Mouse (Mus musculus): ENCODE measurements around the gene 9330182O14Rik.

The 9330182O14Rik gene

DNA sequence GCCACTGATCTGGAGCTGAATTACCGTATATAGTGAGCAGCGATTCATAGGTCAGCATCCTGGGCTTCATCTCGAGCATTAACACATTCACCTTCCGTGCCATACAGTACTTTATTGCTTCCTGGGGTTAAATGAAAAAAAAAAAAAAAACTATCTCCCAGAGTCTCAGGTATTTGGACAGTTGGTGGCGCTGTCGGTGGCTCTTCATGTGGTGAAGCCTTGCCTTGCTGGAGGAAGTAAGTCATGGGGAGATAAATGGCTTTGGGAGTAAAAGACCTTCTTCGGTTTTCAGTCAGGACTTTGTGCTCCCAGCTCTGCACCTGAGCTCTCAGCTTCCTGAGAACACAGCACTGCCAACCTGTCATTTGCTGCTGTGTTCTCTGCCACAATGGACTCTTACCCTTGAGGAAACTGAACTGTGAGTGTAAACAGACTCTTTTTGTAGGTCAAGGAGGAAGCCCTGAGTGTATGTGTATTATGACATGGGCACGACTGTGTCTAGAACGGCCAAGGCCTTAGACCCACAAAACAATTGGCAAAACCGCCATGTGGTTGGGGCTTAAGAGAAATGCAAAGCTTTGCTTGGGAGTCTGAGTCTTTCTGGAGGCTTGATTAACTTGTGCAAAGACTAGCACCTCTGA lies at the start of gene 9330182O14Rik:
Gene 9330182O14Rik, plus strand, starts transcription at position 214 of the 641 bp plus-strand sequence.
- DNase-seq, result peak; percentile 32

DNA sequence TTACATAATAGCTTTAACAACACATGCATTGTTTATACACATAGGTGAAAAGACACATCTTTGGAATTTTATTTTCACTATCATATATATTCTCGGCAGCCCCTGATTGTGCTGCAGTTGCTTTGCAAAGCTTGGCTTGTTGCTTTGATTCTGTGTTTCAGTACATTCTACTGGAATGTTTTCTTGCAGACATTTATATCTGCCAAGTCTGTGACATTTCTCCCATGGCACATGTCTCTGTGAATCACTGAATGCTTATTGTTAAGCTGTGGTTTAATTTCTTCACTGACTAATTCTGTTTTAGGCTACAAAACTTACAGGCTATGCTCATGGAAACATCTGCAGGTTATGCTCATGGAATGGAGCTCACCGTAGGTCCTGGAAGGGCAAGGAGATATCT lies 30.9 kb upstream of the 9330182O14Rik start:
- DNase-seq, result no peak

DNA sequence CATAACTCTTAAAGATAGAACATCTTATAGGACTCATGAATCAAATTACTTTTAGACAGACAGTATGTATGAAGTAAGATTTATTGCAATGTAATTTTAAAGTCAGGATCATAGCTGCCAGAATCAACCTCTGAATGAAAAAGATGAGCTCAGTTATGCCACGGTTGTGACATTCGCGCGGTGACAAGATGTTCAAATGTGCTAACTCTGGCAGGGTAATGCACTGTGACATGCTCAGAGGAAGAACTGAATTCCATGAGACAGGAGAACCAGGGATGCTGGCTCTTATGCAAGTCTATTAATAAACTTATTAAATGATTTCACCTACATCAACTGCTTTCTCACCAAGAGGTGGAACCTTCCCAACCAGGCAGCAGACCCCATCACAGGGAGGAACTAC lies 28.5 kb upstream of the 9330182O14Rik start:
- no peak for DNase-seq

DNA sequence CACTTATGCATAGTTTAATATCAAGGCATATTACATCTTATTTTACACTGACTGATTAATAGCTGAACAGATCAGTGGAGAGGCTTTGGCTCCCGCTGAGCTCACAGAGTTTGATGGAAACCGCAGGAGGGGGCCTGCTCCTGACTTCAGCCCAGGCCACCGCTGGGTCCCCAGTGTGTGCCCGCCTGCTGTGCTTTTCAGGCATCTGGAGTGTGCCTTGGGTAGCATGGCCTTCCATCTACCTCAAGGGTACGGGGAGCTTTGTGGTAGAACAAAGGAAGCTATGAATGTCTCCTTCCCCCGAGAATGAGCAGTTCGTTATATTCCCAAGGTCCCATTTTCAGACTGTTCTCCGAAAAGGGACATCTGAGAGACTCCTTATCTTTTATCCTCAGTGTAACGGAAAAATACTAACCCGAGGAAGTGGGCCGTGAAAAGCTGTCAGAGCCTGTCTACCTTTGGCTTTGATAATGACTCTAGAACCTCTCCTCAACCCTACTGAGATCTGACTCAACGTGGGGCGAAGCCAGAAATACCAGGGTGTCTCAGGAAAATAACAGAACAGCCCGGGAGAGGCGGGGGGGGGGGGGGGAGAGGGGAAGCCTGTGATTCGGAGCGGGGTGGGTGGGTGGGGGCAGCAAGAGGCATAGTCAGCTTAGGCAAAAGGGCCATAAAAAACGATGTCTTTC lies 20.1 kb upstream of the 9330182O14Rik start:
- no peak for DNase-seq

DNA sequence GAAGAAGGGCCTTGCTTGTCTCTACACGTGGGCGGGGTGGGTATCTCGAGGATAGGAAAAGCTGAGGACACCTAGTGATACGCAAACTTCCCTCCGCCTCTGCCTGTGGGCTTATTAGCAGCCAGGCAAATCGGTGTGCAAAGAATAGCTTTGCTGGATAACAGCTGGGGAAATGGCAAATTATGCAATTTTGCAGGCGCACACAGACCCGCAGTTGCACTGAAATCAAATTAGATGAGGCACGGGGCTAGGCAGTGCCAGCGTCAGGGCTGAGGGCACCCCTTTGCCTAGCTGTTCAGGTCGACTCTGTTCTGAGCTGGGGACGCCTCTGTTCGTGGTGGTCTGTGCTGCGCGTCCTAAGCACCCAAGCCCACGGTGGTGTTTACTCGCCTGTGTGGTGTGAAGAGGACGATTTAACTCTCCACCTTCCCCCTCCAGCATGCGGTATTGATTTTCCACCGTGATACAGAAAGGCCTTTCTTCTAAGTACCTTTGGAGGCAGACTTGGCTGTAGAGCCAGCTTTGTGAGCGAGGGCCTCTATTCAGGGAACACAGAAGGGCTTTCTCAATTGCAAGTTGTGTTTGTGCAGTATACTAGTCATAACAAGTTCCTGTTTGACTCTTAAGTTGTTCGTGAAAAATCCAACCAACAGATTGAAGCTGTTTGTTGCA lies 19.4 kb upstream of the 9330182O14Rik start:
- DNase-seq, result no peak

DNA sequence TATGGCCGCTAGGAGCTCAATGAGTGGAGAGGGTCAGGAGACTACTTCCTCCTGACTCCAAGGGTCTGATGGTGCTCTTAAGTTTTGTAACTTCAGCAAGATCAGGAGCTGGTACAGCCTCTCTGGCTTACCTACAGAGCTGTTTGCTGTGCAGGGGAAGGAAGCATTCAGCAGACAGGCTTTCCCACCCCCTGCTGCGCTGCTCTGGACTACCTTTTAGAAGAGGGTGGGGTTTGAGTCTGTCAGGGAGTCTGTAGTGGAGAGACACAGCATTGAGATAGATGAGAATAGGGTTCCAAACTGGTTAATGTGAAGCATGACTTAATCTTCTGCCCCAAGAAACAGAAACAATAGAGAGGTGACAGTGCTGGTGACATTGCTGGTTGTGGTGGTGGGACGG lies 17.8 kb upstream of the 9330182O14Rik start:
- no peak for DNase-seq

DNA sequence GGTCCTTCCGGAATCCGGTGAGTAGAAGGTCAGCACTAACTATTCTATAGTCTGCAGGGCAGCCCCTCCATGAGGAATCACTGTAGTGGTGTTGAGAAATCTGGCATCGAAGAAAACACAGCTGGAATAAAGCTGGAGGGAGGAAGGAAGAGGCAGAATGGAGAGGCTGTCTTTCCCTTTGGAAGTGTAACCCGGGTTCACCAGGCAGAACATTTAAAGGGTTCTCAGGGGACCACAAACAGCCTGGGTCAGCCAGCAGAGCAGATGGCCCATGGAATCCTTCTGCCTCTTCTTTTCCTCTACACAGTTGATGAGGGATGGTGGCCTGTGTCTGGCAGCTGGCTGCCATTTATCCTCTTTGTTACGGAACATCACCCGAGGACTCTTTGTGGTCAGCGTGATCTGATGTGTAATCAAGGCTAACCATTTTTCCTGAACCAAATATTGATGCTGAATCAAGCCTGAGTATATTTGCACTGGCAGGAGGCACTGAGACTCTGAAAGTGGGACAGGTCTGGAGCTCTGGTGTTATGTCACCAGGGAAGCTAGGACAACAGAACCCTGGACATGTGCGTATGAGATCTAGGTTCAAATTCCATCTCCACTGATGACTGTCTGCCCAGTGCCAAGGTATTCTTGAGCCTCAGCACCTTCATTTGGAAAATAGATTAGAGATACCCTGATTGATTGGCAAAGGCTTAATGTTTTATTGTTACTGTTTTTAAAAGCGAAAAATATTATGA lies 9.8 kb upstream of the 9330182O14Rik start:
- no peak for DNase-seq

DNA sequence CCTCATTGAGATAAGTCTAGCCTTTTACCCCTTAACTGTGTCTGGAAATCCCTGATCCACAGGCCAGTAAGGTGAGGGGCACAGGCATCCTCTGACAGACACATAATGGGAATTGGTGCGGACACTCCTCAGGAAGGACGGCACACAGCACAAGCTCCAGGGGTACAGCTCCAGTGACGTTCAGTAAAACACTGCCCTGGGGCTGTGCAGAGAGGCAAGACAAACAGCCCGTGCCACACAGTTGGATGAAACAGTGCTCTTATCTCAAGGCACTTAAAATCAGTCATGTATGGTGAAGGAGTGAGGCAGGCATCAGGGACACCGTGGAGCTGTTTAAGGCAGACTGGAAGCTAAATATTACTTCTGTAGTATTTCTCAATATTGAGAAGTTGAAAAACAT lies 4.7 kb upstream of the 9330182O14Rik start:
- no peak for DNase-seq

DNA sequence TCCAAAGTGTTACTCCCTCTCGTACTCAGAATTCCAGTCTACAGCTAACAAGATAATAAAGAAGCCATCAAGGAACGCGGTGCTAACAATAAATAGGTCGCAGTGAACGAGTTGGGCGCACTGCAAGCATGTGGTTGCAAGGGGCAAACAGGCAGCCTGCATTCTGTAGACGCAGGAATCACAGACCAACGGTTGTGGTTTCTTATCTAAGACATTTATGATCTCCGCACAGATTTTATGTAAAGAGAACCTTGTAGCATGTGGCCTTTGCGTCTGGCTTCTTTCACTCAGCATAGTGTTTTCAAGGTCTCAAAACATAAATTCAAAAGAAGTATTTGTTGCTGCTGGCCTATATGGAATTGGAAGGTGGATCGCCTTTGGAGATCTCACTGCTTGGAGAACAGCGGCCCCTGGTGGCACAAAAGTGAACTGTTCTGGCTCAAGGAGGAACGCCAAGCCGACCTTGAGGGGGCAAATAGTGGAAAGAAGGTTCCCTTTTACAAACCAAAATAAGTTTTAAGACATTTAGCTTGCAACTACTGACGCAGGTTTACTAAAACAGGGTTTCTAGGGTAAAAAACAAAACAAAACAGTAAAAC lies 3.2 kb upstream of the 9330182O14Rik start:
- DNase-seq, result peak; percentile 76

DNA sequence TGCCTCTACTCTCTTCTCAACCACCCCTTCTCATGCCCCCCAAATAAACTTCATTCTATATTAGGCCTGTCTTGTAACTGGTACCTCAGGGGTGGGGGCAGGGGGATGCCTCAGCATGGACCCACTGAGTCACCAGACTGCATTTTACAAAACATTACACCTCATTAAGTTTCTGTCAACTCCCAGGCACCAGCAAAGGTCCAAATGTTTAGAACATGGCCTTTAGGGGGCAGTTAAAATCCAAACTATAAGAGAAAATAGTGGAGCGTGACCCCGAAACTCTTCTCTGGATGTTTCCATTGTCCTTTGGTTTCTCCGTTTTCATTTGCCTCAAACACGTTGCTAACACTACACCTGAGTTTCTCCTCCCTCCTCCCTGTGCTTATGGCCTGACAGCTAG lies 1.8 kb upstream of the 9330182O14Rik start:
- no peak for DNase-seq

DNA sequence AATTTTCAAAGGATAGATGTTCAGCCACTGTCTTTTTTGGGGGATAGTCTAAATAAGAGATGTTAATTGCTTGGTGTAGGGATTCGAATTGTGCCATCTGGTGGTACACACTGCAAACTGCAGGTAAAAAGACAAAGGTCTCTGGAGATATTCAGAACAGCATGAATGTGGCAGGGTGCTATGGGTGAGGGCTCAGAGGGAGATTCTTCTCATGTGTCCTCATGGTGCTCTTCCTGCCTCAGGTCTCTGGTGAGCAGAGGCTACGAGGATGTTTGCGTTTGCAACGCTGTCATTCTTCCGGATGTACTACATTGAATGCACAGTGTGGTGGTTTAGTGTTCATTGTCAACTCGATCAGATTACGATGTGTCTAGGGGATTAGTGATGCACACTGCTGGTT lies 10.1 kb downstream of the 9330182O14Rik start:
- peak; percentile 35 for DNase-seq

DNA sequence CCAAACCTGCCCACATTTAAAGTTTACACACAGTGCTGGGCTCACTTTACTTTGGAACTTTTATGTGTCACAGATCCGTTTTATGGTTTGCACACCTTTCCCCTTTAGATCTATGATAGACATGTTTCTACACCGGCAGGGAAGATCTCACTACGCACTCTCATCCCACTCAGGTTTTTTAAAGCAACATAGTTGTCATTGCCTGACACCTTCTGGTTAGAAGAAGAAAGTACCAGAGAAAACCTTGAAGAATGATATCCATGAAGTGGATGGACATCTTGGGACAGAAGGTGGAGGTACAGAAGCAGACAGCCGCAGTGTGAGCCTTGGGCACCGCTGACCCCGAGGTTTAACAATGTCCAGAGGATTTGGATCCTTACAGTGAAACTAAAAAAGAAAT lies 23.5 kb downstream of the 9330182O14Rik start:
- no peak for DNase-seq

DNA sequence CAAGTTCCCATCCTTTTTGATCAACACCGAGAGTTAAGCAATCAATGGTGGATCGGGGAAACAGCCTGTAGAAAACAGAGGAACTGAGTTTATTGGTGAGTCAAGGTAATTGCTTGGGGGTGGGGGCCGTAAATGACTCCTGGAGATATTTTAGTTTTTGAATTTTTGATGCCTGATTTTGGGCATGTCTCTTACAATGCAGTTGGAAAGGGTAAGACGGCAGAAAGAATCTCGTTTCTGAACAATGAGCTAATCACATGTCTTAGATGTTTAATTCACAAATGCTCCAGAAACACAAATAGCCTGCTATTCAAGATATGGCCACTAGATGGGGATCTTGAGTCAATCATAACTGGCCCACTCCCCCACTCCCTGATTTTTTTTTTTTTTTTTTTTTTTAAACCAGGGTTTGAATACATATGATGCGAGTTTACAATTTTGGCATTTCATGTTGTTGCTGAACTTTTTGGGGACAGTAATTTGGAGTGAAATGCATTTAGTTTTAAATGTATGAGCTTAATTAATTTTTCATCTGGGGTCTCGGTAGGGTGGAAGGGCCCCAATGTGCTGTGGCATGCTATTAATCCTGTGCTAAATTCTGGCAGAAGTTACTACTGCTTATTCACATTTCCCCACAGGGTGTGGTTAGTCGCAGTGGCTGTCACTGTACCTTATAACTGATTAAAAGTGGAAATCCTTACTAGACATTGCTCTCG lies 32.6 kb downstream of the 9330182O14Rik start:
- peak; percentile 30 for DNase-seq

DNA sequence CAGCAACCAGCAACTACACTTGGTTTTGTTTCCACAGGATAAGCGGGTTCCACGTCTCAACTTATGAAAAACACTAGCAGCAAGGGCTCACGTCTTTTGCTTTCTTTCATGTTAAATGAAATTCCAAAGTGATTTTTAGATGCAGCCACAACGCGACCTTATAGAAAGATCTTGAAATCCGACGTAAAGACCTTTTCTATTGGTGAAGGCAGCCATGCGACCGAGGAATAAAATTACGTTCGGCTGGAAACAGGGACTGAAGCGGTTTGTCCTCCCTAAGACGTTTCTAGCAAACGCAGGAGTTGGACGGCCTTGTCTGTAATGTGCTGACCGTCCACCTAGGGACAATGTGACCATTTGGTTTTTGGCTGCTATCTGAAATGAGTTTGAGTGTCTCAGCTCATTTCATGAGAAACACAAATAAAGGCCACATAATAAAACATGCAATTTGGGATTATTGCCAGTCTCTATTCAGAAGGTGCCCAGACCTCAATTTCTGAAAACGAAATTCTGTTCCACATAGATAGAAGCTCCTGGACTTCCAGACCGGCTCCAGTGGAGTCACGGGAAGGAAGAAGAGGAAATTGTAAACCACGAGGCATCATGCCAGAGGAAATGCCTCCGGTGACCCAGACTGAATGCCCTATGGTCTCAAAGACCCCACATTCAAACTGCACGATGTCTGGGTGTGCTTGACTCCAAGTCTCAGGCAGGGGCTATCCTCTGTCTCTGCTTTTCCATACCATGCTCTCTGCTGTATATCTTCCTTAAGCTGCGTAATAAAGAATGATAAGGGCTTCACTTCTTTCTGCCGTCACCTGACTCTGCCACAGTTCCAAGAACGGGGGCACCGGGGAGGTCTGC lies 33.3 kb downstream of the 9330182O14Rik start:
- DNase-seq, result no peak

DNA sequence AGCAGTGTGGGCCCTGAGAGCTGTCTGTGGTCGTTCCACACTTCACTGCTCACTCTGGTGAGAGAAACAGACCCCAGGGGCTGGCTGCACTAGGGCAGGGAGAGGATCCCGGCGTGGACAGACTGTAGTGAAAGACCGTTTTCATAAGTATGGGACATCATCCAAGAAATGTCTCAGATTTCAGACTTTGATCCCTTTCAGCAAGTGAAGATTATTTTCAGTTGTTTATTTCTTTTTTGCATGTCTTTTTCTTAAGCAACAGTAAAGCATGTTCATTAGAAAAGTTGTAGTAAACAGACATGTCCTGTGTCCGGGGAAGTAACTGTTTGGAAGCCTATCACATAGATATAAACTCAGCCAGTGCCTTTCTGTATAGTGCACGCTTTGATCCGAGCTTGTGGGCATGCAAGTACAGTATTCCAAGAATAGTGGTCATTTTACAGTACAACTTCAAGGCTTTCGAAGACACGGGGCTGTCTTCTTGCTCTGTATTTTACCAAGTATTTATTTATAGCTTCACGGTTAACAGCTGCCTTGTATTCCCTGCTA lies 34.0 kb downstream of the 9330182O14Rik start:
- no peak for DNase-seq

DNA sequence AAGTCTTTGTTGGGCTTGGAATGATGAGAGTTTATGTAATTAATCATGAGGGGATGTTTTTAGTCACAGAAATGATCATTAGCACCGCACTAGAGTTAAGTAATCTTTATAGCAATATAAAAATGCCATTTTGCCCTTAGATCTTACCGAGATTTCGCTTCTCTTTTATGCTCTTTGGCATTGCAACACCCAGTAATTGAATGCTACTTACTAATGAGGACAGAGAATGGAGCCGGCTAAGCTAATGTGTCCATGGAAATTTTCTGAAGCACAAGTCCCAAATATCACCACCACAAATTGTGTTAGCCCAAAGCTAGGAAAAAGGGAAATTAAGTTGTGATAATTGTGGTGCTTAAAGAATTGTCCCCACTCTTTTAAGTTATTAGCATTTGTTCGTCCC lies 34.9 kb downstream of the 9330182O14Rik start:
- no peak for DNase-seq

DNA sequence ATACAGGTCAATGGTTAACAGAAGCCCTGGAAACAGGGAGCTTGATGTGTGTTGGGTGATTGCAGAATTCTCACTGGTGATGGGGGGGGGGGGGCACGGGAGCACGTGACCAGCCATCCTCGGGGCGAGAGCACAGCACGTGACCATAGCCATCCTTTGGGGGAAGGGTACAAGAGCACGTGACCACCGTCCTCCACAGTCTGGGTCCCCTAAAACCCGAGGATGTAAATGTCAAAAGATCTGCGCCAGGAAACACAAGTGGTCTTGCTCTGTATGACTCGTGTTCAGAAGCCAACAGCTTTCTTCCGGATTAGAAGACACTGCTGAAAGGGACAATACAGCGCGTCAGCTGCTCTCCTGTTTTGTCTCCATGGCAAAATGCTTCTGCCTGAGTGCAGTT lies 35.5 kb downstream of the 9330182O14Rik start:
- no peak for DNase-seq

DNA sequence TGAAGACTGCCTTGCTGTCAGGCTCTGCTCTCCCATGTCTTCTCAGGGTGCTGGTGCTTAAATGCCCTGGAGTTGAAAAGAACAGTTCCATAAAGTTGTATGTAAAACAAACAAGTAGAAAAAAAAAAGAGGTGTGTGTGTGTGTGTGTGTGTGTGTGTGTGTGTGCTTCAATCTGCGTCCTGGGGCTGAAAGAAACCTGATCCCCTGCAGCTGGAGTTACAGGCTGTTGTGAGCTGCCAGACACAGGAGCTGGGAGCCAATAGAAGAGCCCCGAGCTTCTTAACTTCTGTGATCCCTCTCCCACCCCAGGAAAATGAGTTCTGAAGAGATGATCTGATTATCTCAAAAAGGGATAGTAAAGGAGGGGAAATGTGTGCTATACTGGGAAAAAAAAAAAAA lies 45.3 kb downstream of the 9330182O14Rik start:
- no peak for DNase-seq

DNA sequence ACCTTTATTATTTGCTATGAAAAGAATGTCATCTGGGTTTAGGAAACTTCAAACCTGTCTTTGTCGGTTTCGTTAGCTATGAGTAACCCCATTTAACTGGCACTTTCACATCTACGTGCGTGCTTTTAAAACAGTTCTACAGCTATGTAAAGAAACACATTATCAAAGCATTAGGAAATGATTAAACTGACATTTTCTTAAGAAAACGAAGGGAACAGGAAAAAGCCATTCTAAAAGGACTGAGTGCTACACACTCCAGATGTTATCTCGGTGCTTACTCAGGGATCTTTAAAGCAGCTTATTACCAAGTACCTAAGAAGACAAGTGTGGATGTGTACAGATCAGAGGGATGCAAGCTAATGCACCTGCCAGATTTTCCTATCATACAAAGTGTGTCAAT lies 52.9 kb downstream of the 9330182O14Rik start:
- DNase-seq, result no peak
